Mouse (Mus musculus) cerebellum, adult 2 months (tissue): ENCODE results near the gene Pcyt1b.

ENCODE experiments used
- CTCF ChIP-seq: fragments of 200-500 bp; IDR thresholded peaks from 2 replicates; pipeline ENCODE4 v1.5.1; 2011; ENCODE audit warnings: low read depth, mild to moderate bottlenecking, control low read depth, low read length, moderate library complexity, borderline replicate concordance; ENCODE audit not compliant: insufficient read depth
- POLR2A ChIP-seq: fragments of 200-500 bp; IDR thresholded peaks from 2 replicates; pipeline ENCODE4 v1.6.1; 2011; ENCODE audit warnings: low read length, control low read depth, borderline replicate concordance; ENCODE audit not compliant: insufficient read depth

DNA sequence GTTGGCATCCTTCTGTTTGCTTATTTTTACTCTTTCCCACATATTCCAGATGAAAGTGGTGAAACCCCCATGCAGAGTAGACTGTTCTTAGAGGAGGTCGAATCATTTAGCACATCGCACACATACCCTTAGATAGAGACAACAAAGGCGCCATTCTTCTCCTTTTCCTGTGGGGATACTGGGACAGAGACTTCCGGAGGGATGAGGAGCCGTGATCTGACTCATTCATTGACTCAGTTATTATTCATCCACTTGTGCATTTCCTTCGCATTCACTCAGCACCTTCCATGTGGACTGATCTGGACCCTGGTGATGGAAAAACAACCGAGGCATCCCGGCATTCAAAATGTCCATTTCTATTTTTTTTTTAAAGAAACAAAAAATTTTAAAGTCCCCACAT, 76.2 kb downstream of the Pcyt1b start:
- TF ChIP-seq CTCF (no peak), POLR2A (no peak)
